Mouse (Mus musculus) lung, postnatal 10 days (tissue): ENCODE data around the gene Unk.
A peak's percentile ranks its signal among the peaks of the same experiment; 100 is the strongest.

Experiments
- DNase-seq: peaks from one replicate; pipeline ENCODE4 v3.0.0; 2021

The Unk gene

GRCm38 (mm10) chr11:116064187-116064867, 34.2 kb downstream of the Unk start:
- no peak for DNase-seq

- DNase-seq, result no peak
Measured at GRCm38 (mm10) chr11:116065345-116065744, 35.2 kb downstream of the Unk start.

GRCm38 (mm10) chr11:116071510-116071909, 41.4 kb downstream of the Unk start:
- peak; percentile 51 for DNase-seq

GRCm38 (mm10) chr11:116072608-116073007, 42.5 kb downstream of the Unk start:
- peak; percentile 52 for DNase-seq

DNA sequence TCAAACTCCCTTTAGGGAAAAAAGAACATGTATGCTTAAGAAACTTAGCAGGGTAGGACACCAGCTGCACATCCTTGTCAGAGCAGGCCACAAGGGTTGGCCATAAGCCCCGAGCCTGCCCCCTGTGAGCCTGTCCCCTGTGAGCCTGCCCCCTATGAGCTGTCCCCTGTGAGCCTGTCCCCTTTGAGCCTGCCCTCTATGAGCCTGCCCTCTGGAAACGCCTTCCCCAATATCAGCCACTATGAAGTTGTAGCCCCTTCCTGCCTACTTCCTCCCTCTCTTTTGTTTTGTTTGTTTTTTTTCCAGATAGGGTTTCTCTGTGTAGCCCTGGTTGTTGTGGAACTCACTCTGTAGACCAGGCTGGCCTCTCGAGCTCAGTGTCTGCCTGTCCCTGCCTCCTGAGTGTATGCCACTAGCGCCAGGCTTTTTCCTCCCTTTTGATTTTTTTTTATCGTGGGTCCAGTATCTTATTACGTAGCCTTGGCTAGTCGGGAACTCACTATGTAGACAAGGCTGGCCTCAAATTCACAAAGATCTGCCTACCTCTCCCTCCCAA, 44.4 kb downstream of the Unk start:
- DNase-seq, result no peak

DNA sequence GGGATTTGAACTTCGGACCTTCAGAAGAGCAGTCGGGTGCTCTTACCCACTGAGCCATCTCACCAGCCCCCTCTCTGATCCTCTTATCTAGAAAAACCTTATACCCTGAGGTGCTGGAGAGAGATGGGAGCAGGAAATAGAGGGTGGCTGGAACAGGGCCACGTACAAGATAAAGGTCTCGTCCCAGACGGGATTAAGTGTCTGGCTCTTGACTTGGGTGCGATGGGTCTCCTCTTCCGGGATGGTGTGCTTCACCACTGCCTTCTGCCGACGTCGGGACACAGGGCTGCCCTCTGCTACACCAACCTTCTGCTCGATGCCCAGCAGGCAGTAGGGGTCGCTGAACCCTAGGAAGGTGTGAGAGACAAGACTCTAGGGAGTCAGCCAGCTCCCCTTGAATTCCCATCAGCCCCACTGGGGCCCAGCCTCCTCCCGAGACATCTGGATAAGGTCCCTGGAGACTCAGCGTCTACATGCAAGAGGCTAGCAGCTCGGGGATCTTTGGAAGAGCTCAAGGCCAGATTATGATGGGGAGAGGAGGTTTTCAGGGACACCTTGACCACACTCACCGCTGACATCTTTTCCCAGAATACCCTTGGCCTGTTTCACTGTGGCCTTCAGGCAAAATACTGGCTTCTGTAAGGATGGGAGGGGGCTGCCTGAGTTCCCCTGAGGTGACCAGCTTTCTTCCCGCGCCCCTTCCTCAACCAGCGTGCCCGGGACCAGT, 45.6 kb downstream of the Unk start:
- no peak for DNase-seq

DNA sequence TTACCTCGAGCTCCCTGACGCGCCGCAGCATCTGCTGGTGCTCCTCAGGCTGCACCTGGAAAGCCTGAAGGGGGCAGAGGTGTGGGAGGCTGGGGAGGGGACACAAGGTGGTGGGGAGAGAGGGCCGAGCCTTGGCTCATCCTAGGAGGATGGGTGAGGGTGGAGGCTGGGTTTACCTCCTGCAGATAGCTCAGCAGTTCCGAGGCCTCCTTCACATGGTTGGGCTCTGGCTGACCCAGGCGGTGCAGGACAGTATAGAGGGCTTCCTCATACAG, 46.1 kb downstream of the Unk start:
- DNase-seq, result no peak

GRCm38 (mm10) chr11:116076836-116077235, 46.7 kb downstream of the Unk start:
- no peak for DNase-seq

GRCm38 (mm10) chr11:116077446-116078204, 47.5 kb downstream of the Unk start, which contains the start of gene Unc13d:
TSS of gene Unc13d (minus strand) at chr11:116077961.
- DNase-seq, result peak; percentile 74

DNA sequence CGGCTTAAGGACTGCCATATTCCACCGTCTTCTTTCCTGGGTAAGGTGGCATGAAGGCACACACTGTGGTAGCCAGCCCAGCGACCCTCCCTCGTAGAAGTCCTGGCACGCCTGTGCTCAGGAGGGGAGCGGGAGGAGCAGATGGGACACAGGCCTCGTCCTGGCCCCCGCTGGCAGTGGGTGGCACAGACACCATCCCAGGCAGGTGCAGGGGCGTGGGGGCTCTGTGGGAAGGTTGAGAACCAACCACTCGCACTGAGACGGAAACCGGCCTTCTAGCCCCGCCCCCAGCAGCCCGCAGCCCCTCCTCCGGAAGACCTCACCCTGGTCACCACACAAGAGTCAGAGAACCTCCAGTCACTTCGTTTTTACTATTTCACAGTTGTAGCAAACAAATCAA, 48.1 kb downstream of the Unk start:
- peak; percentile 86 for DNase-seq

GRCm38 (mm10) chr11:116078676-116079320, 48.7 kb downstream of the Unk start:
- DNase-seq, result no peak

DNA sequence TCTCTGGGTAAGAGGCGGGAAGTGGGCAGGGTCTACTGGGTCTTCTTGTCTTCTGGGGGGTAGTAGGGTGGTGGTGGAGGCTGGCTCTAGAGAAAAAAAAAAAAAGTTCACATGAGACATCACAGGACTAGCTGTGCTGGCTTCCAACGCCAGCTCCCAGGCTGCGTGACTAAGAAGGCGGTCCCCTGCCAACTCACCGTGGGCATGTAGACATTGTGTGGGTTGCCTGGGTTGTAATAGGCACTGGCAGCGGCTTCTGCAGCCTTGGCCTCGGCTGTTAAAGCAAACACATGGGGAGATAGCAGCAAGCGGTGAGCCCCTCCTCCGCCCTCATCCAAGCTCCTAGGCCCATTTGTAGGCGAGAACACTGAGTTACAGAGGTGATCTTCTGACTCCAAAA, 49.4 kb downstream of the Unk start:
- DNase-seq, result no peak

- DNase-seq, result peak; percentile 75
Measured at GRCm38 (mm10) chr11:116081081-116081480, 51.0 kb downstream of the Unk start.

- DNase-seq, result no peak
Measured at GRCm38 (mm10) chr11:116083096-116083672, 53.1 kb downstream of the Unk start.

GRCm38 (mm10) chr11:116084166-116084565, 54.0 kb downstream of the Unk start:
- no peak for DNase-seq

DNA sequence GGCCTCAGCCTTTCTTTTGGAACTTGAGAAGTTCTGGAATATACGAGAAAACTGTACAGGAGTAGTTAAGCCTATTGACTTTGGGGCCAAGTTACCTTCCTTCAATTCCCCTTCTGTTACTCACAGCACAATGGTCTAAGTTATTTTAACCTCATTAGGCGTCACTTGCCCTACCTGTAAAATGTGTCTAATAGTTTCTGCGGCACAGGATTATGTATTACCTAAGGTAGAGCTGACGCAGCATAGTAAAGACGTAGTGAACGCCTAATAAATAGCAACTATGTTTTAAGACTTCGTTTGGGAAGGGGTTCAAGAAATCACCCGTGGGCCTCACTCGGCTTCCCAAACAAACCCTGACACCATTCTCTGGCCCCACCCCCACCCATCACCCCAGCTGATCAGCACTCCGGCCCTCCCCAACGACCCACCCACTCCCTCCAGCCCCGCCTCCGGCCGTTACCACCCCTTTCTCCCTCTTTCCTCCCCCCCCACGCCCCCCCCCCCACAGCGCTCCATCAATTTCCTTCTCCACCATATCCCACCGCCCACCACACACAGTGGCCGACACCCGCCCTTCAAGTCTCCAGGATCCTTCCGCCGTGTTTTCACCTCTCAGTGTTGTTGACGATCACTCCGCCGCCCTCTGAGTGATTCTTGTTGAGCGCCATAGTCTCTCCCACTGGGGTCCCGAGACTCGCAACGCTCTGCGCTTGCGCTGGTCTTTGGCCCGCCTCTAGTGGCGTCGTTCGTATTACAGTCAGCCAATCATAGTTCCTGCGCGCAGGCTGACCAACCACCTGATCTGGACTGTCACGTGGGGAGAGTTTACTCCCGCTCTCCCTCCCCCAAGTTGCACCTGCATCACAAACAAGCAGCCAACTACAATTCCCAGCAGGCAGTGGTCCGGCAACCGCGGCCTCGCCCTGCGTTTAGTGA, 56.4 kb downstream of the Unk start, which contains the start of gene Wbp2:
Gene Wbp2 (minus strand): TSS at position 738 of the 936 bp plus-strand sequence.
- DNase-seq, result peak; percentile 99

DNA sequence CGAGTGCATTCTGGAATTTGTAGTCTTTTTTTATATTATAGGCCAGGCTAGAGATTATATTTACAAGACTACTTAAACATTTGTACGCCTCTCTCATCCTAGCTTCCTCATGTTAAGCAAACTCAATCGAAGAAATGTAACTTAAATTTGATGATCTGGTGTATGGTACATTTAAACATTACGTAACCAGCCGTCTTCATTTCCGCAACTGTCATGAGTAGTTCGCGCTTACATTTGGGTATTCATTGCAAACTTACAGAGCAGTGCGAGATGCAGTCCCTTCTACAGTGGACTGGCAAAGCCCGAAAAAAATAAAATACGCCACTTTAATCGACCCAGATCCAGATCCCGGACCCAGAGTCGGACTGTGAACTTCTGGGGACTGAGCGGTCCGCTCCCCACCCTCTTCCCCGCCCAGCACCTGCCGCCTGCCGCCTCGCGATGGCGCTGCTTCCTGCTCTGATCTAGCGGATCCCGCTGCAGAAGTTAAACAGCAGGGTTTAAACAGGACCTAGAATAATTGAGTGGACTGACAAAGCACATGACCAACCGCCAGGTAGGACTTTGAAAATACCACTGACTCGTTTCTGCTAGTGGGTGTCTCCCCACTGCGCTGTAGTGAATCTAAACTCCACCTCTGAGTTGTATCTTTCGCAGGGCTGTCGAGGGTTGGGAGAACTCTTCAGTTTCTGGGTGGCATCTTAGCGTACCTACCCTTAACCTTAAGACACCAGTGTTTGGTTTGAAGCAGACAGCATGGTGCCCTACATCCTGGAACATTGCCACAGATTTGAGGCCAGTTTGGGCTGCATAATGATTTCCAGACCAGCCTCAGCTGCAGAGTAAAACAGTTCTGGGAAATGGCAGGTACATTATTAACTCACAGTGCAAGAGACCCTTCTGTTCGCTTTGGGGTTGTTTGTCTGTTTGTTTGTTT, 57.3 kb downstream of the Unk start:
- peak; percentile 95 for DNase-seq

DNA sequence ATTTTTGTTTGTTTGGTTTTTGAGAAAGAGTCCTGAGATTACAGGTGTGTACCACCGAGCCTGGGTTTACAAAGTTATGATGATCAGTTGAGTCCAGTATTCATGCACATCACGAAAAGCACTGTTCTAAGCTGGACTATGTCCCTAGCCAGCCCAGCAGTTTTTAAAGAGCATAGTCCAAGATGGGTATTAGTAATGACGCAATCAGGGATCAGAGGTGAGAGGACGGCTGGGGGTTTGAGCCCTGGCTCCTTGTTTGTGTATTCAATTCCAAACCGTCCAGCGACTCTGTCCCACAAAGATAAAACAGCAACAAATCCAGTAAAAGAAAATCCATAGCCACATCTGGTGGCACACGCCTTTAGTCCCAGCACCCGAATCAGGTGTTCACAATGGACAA, 58.1 kb downstream of the Unk start:
- no peak for DNase-seq

- no peak for DNase-seq
Measured at GRCm38 (mm10) chr11:116088741-116089394, 58.7 kb downstream of the Unk start.

DNA sequence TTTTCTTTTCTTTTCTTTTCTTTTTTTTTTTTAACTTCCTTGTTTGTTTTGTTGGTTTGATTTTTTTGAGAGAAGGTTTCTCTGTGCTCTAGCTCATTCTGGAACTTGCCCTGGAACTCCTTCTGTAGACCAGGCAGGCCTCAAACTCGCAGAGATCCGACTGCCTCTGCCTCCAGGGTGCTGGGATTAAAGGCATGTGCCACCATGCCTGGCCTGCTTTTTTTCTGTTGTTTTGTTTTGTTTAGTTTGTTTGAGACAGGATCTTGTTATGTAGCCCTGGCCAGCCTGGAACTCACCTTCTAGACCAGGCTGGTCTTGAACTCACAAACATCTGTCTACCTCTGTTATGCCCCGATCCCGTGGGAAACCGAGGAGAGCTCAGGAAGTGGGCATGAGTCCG, 59.4 kb downstream of the Unk start:
- DNase-seq, result no peak
